Mouse (Mus musculus): ENCODE measurements around the gene D030056L22Rik. TPM values are rescaled to one million over a fixed set of nuclear protein-coding genes. Genes with fewer than 3 reads are reported as not detected.

Gene D030056L22Rik
- 10 to 100 TPM; 13.1 to 14.2 TPM for total RNA-seq (2021)
- long read RNA-seq, experiment 1, transcript D030056L22Rik-202 (2 exons, 1,677 nt): major isoform, 6 of 7 reads
- long read RNA-seq, experiment 1, partial matches to known transcripts: 0 of 7 reads
- long read RNA-seq, experiment 1, other reads (novel, unspliced or antisense): 0 of 7 reads
- long read RNA-seq, experiment 2, transcript D030056L22Rik-202 (2 exons, 1,677 nt): major isoform, 21 of 31 reads
- long read RNA-seq, experiment 2, transcript D030056L22Rik-201 (2 exons, 1,631 nt): minor isoform, 5 of 31 reads
- long read RNA-seq, experiment 2, partial matches to known transcripts: 0 of 31 reads
- long read RNA-seq, experiment 2, other reads (novel, unspliced or antisense): 5 of 31 reads

- DNase-seq (ENCODE audit: low spot score in 2 of 2): peak; percentile 93 to 96
These were observed at the start of gene D030056L22Rik for GRCm38 (mm10) chr19:18712866-18713300. TSS of gene D030056L22Rik (plus strand) at chr19:18713193.

DNA sequence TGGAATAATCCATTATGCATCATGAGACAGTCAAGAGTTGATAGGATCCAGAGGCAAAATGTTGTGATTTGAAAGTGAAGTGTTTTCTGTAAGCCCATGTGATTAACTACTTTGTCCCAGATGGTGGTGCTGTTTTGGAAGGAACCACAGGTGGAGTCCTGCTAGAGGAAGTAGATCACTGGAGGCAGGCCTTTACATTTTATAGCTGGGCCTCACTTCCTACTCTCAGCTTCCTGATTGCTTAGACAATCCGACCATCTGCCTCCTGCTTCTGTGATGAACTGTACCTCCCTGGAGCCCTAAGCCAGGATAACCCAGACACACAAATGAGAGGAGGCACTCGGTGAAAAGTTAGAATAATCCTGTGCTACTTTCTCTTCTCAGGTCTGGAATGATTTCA, 49.1 kb upstream of the D030056L22Rik start:
- DNase-seq (ENCODE audit: low spot score in 2 of 2): no peak

DNA sequence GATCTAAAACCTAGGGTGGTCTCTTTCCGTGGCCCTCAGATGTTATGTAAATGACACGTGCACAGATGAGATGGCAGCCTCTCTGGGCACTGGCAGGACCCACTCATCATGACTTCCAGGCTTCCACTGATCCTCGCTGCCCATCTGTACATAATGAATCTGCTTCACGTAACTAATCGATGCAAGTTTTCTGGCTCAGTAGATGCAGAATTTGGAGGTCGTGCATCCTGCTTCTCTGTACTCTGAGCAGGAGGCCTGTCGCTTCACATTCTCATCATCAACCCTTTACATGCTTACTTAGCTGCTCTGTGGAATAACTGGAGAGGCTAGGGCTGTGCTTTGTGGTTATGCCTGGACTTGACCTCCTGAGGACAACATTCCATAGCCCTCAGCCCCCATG, 46.0 kb upstream of the D030056L22Rik start:
- DNase-seq (ENCODE audit: low spot score in 2 of 2): no peak

GRCm38 (mm10) chr19:18669551-18669950, 43.4 kb upstream of the D030056L22Rik start:
- DNase-seq (ENCODE audit: low spot score in 2 of 2): no peak

GRCm38 (mm10) chr19:18670608-18671007, 42.4 kb upstream of the D030056L22Rik start, which contains the start of gene Carnmt1:
TSS of gene Carnmt1 (plus strand) at chr19:18670764.
- DNase-seq (ENCODE audit: low spot score in 2 of 2): peak; percentile 92 to 97

- peak; percentile 24 to 25 for DNase-seq (ENCODE audit: low spot score in 2 of 2)
These were observed 41.8 kb upstream of the D030056L22Rik start for GRCm38 (mm10) chr19:18671056-18671741.

GRCm38 (mm10) chr19:18672498-18672897, 40.5 kb upstream of the D030056L22Rik start:
- no peak for DNase-seq (ENCODE audit: low spot score in 2 of 2)

GRCm38 (mm10) chr19:18673116-18673515, 39.9 kb upstream of the D030056L22Rik start:
- no peak for DNase-seq (ENCODE audit: low spot score in 2 of 2)

GRCm38 (mm10) chr19:18682142-18682541, 30.9 kb upstream of the D030056L22Rik start:
- DNase-seq (ENCODE audit: low spot score in 2 of 2): no peak

GRCm38 (mm10) chr19:18687556-18687955, 25.4 kb upstream of the D030056L22Rik start:
- no peak for DNase-seq (ENCODE audit: low spot score in 2 of 2)

DNA sequence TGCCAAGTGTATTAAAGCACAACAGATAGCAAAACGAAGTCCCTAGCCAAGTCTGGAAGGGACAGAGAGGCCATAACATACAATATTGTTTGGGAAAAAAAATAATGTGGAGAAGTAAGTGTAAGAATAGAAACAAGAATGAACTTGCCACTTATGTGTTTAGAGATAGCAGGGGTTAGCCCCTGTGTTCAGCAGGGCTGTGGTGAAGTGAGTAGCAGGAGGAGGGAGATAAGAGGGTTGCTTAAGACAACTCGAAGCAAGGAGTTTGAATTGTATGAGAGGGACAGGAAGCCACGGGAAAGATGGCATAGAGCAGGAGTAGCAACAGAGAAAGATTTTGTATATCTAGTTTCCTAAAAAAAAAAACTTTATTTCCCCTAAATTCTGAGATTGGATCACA, 20.8 kb upstream of the D030056L22Rik start:
- no peak for DNase-seq (ENCODE audit: low spot score in 2 of 2)

DNA sequence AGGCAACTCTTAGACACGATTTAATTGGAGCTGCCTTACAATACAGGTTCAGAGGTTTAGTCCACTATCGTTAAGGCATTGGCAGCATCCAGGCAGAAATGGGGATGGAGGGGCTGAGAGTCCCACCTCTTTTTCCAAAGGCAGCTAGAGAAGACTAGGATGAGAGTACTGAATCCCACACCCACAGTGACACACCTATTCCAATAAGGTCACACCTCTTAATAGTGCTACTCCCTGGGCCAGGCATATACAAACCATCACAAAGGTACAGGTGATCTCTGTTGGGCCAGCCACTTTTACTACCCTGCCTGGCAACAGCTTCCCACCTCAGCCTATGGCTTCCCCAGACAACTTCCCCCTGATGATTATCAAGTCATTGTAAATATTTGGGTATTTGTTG, 20.2 kb upstream of the D030056L22Rik start:
- no peak for DNase-seq (ENCODE audit: low spot score in 2 of 2)

DNA sequence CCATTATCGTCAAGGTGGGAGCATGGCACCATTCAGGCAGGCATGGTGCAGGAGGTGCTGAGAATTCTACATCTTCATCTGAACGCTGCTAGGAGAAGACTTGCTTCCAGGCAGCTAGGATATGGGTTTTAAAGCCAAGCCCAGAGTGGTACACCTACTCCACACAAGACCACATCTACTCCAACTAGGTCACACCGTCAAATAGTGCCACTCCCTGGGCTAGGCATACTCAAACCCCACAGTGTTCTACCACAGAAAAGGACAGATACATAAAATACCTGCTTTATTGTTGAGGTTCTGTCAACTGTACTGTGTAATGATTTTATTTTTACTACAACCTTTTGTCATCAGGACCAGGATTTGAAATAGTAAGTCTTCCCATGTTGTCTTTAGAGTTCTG, 17.9 kb upstream of the D030056L22Rik start:
- no peak for DNase-seq (ENCODE audit: low spot score in 2 of 2)

- no peak for DNase-seq (ENCODE audit: low spot score in 2 of 2)
These were observed 17.4 kb upstream of the D030056L22Rik start for GRCm38 (mm10) chr19:18695552-18695951.

DNA sequence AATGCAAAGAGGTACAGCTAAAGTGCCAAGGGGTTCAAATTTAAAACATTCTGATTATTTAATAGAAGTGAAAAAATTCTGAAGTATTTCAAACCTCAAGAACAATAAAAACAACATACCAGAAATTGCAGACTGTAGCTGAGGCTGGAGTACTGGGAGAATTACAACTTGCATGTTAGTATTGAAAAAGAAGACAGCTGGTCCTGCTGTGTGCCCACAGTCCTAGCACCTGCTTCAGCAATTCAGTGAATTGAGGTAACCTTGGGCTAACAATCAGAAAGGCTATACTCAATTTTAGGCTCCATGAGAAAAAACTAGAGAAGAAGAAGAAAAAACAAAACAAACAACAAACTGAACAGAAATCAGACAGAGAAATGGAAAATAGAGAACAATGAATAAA, 4.9 kb upstream of the D030056L22Rik start:
- no peak for DNase-seq (ENCODE audit: low spot score in 2 of 2)

- no peak for DNase-seq (ENCODE audit: low spot score in 2 of 2)
These were observed 2.1 kb upstream of the D030056L22Rik start for GRCm38 (mm10) chr19:18710903-18711302.

DNA sequence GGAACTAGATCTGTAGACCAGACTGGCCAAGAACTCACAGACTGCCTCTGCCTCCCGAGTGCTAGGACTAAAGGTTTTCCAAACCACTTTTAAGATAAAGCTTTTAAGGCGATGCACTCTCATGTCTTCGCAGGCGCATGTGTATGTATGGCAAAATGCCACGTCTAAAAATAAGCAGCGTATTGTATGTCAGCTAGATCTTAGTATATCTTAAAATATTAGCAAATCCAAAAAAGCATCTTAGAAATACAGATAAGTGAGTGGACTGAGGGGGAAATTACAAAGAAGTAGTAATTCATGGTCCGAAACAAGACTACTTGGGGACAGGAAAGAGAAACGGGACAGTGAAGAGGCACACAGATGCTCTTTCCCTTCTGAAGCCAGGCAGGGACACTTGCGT, 1.4 kb upstream of the D030056L22Rik start:
- DNase-seq (ENCODE audit: low spot score in 2 of 2): no peak

DNA sequence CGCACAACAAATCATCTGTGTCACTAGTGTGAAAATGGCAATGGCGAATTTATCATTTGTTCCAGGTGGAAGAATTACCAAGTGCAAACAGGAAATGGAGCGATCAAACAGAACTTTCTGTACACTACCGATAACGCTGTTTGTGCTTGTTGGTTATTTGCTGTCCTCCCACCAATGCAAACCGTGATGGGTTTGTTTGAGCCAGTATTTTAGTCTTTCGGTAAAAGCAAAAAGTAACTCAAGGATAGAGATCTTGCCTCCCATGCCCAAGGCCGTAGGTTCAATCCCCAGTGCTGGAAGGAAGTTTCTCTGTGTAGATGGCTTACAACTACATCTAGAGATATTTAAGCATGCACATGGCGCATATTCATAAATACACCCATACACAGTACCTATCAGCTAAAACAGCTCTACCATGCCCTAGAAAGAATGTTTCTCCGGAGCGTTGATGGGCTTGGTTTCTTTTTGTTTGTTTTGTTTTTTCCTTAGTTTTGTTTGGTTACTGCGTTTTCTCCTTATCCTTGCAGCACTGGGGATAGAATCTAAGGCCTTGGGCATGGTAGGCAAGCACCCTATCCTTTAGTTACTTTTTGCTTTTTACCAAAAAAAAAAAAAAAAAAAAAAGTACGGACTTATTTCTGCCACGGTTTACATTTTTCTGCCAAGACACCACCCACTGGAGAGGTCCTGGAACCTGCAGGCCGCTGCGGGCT, 684 bp upstream of the D030056L22Rik start:
- no peak for DNase-seq (ENCODE audit: low spot score in 2 of 2)

DNA sequence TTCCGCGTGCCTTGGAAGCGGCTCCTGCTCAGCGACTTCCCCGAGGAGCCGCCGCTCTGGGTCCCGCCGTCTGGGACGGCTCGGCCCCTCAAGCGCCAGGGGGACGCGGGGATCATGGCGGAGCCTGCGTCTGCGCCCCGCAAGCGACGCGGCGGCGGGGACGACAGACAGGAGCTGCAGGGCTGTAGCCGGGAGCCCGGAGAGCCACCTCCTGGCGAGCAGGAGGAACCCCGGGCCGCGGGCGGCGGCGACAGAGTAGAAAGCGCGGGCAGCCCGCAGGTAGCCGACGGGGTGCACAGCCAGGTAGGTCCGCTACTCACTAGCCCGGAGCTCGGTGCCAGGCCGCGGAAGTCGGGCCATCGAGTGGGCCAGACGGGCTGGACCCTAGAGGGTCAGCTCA, 364 bp downstream of the D030056L22Rik start:
- peak; percentile 27 for DNase-seq (ENCODE audit: low spot score in 2 of 2)

DNA sequence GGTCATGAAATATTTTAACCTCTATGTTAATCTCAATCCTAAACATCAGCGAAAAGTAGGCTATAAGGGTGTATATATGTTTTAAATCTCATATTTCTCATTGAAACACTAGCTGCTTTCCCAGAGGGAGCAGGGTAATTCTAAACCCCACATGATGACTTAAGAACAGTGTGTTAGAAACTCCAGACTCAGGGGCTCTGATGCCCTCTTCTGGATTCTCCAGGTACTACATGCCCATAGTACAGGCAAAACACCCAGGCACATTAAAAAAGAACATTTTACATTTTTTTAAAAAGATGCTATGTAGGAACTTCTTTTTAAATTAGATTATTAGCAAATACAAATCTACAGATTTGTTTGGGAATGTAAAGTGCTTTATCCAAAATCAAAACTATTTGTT, 3.4 kb downstream of the D030056L22Rik start:
- DNase-seq (ENCODE audit: low spot score in 2 of 2): peak in 1 of 2 experiments; percentile 28

DNA sequence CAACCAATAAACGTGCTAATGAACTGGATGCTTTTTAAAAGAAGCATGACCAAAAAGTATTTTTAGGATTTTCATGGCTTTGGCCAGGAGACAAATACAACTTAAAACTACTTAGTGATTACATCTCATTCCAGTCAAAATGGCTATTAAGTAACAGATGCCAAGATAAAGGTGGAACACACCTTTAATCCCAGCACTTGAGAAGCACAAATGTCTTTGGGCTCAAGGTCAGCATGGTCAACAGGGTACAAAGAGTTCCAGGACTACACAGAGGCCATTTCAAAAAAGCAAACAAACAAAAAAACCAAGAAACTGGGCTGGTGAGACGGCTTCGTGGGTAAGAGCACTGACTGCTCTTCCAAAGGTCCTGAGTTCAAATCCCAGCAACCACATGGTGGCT, 7.3 kb downstream of the D030056L22Rik start:
- no peak for DNase-seq (ENCODE audit: low spot score in 2 of 2)

DNA sequence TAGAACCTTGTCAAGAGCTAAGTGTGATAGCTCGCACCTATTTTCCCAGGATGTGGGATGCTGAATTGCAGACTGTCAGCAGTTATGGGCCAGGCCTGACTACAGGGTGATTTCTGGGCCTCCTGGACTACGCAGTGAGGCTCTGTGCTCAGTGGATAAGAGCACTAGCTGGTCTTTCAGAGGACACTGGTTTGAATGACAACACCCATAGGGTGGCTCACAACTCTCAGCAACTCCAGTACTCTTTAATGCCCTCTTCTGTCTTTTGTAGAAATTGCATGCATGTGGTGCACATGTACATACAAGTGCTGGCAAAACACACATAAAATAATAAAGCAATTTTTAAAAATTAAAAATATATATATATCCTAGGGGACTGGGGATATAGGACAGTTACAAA, 12.2 kb downstream of the D030056L22Rik start:
- no peak for DNase-seq (ENCODE audit: low spot score in 2 of 2)

Data from adrenal gland, postnatal 4 days (tissue).